Mouse (Mus musculus): ENCODE measurements at regions not wholly inside any gene's neighbourhood (a gene's known extent, or its start where the extent isn't known, plus 50 kb on each side); places are given as distances from the start of the nearest gene placed in this dataset.

- Histone ChIP-seq H3K9me3 (replicated peaks; ENCODE audit: low read length) (no peaks in the 10 kb centered on the region), H3K9ac (ENCODE audit: low read depth, low read length) (no peak overlapping the region), H3K4me3 (replicated peaks; ENCODE audit: low read depth, low read length) (no peak overlapping the region), H3K27me3 (ENCODE audit: insufficient read depth, low read length) (no peaks in the 10 kb centered on the region), H3K4me2 (ENCODE audit: low read length) (no peak overlapping the region), H3K4me1 (replicated peaks; ENCODE audit: insufficient read depth, low read length) (no peaks in the 10 kb centered on the region), H3K36me3 (ENCODE audit: insufficient read depth, low read length) (no peaks in the 10 kb centered on the region), H3K27ac (no peak overlapping the region)
- DNase-seq (ENCODE audit: low spot score) (peak; percentile 87), ATAC-seq (replicated peaks; ENCODE audit: low FRiP score, low read depth) (no peak)
- peak; percentile 75 for TF ChIP-seq CTCF (IDR thresholded peaks at IDR 0.05; ENCODE audit: low read depth)
- WGBS: 7% methylated on average over 1 of the region's 1 CpGs
These were observed 137.1 kb downstream of the Sh3bp4 start for GRCm38 (mm10) chr1:89207306-89207705.

- DNase-seq (ENCODE audit: low spot score) (no peak), ATAC-seq (replicated peaks; ENCODE audit: low FRiP score, low read depth) (no peak)
- no peaks in the 10 kb centered on the region for H3K36me3 ChIP-seq (ENCODE audit: insufficient read depth, low read length)
- no peak overlapping the region for H3K9ac ChIP-seq (ENCODE audit: low read depth, low read length)
- H3K4me3 ChIP-seq (replicated peaks; ENCODE audit: low read depth, low read length): no peak overlapping the region
- no peak for TF ChIP-seq CTCF (IDR thresholded peaks at IDR 0.05; ENCODE audit: low read depth)
- no peak overlapping the region for H3K4me2 ChIP-seq (ENCODE audit: low read length)
- H3K9me3 ChIP-seq (replicated peaks; ENCODE audit: low read length): no peaks in the 10 kb centered on the region
- H3K27ac ChIP-seq: no peak overlapping the region
- no peaks in the 10 kb centered on the region for H3K27me3 ChIP-seq (ENCODE audit: insufficient read depth, low read length)
- WGBS: 82% methylated on average over 6 of the region's 6 CpGs
- no peaks in the 10 kb centered on the region for H3K4me1 ChIP-seq (replicated peaks; ENCODE audit: insufficient read depth, low read length)
These were observed 140.9 kb downstream of the Sh3bp4 start for GRCm38 (mm10) chr1:89211116-89211515.

- TF ChIP-seq CTCF (IDR thresholded peaks at IDR 0.05; ENCODE audit: low read depth): no peak
- no peak overlapping the region for H3K4me2 ChIP-seq (ENCODE audit: low read length)
- no peak overlapping the region for H3K4me3 ChIP-seq (replicated peaks; ENCODE audit: low read depth, low read length)
- no peaks in the 10 kb centered on the region for H3K9me3 ChIP-seq (replicated peaks; ENCODE audit: low read length)
- ATAC-seq (replicated peaks; ENCODE audit: low FRiP score, low read depth): no peak
- H3K36me3 ChIP-seq (ENCODE audit: insufficient read depth, low read length): no peaks in the 10 kb centered on the region
- 70% methylated on average over 5 of the region's 5 CpGs for WGBS
- no peak overlapping the region for H3K9ac ChIP-seq (ENCODE audit: low read depth, low read length)
- no peaks in the 10 kb centered on the region for H3K27me3 ChIP-seq (ENCODE audit: insufficient read depth, low read length)
- H3K4me1 ChIP-seq (replicated peaks; ENCODE audit: insufficient read depth, low read length): no peaks in the 10 kb centered on the region
- DNase-seq (ENCODE audit: low spot score): no peak
- no peak overlapping the region for H3K27ac ChIP-seq
These were observed 158.2 kb downstream of the Sh3bp4 start for GRCm38 (mm10) chr1:89228426-89228825.

- Histone ChIP-seq H3K36me3 (ENCODE audit: insufficient read depth, low read length) (no peaks in the 10 kb centered on the region), H3K4me3 (replicated peaks; ENCODE audit: low read depth, low read length) (no peak overlapping the region), H3K27ac (no peak overlapping the region), H3K9me3 (replicated peaks; ENCODE audit: low read length) (no peaks in the 10 kb centered on the region), H3K4me1 (replicated peaks; ENCODE audit: insufficient read depth, low read length) (no peaks in the 10 kb centered on the region), H3K9ac (ENCODE audit: low read depth, low read length) (no peak overlapping the region), H3K27me3 (ENCODE audit: insufficient read depth, low read length) (no peaks in the 10 kb centered on the region), H3K4me2 (ENCODE audit: low read length) (no peak overlapping the region)
- TF ChIP-seq CTCF (IDR thresholded peaks at IDR 0.05; ENCODE audit: low read depth): no peak
- 80% methylated on average over 6 of the region's 6 CpGs for WGBS
- ATAC-seq (replicated peaks; ENCODE audit: low FRiP score, low read depth) (no peak), DNase-seq (ENCODE audit: low spot score) (no peak)
These were observed 161.5 kb downstream of the Sh3bp4 start for GRCm38 (mm10) chr1:89231756-89232155.

- H3K9ac ChIP-seq (ENCODE audit: low read depth, low read length): no peak overlapping the region
- H3K4me3 ChIP-seq (replicated peaks; ENCODE audit: low read depth, low read length): no peak overlapping the region
- ATAC-seq (replicated peaks; ENCODE audit: low FRiP score, low read depth) (no peak), DNase-seq (ENCODE audit: low spot score) (peak; percentile 24)
- TF ChIP-seq CTCF (IDR thresholded peaks at IDR 0.05; ENCODE audit: low read depth): peak; percentile 37; the same call in 1 of the 2 replicates
- H3K4me1 ChIP-seq (replicated peaks; ENCODE audit: insufficient read depth, low read length): no peaks in the 10 kb centered on the region
- H3K36me3 ChIP-seq (ENCODE audit: insufficient read depth, low read length): no peaks in the 10 kb centered on the region
- WGBS: 73% methylated on average over 5 of the region's 5 CpGs
- H3K9me3 ChIP-seq (replicated peaks; ENCODE audit: low read length): no peaks in the 10 kb centered on the region
- H3K4me2 ChIP-seq (ENCODE audit: low read length): no peak overlapping the region
- H3K27me3 ChIP-seq (ENCODE audit: insufficient read depth, low read length): no peaks in the 10 kb centered on the region
- no peak overlapping the region for H3K27ac ChIP-seq
These were observed 162.2 kb downstream of the Sh3bp4 start for GRCm38 (mm10) chr1:89232391-89232790.

- H3K4me3 ChIP-seq (replicated peaks; ENCODE audit: low read depth, low read length): no peak overlapping the region
These were observed 164.7 kb downstream of the Sh3bp4 start for GRCm38 (mm10) chr1:89234895-89235294.

GRCm38 (mm10) chr1:89235296-89235695 lies 165.1 kb downstream of the Sh3bp4 start:
- Histone ChIP-seq H3K9ac (ENCODE audit: low read depth, low read length) (no peak overlapping the region), H3K4me3 (replicated peaks; ENCODE audit: low read depth, low read length) (no peak overlapping the region), H3K4me2 (ENCODE audit: low read length) (no peak overlapping the region), H3K9me3 (replicated peaks; ENCODE audit: low read length) (no peaks in the 10 kb centered on the region), H3K27me3 (ENCODE audit: insufficient read depth, low read length) (no peaks in the 10 kb centered on the region), H3K36me3 (ENCODE audit: insufficient read depth, low read length) (no peaks in the 10 kb centered on the region), H3K27ac (no peak overlapping the region), H3K4me1 (replicated peaks; ENCODE audit: insufficient read depth, low read length) (no peaks in the 10 kb centered on the region)
- peak; percentile 77 for TF ChIP-seq CTCF (IDR thresholded peaks at IDR 0.05; ENCODE audit: low read depth)
- 36% methylated on average over 3 of the region's 3 CpGs for WGBS
- DNase-seq (ENCODE audit: low spot score) (peak; percentile 93), ATAC-seq (replicated peaks; ENCODE audit: low FRiP score, low read depth) (peak; percentile 36; the same call in 1 of the 2 replicates)

More at GRCm38 (mm10) chr1:89234895-89235294, 164.7 kb downstream of the Sh3bp4 start:
- Histone ChIP-seq H3K36me3 (ENCODE audit: insufficient read depth, low read length) (no peaks in the 10 kb centered on the region), H3K4me2 (ENCODE audit: low read length) (no peak overlapping the region), H3K9me3 (replicated peaks; ENCODE audit: low read length) (no peaks in the 10 kb centered on the region), H3K9ac (ENCODE audit: low read depth, low read length) (no peak overlapping the region), H3K27me3 (ENCODE audit: insufficient read depth, low read length) (no peaks in the 10 kb centered on the region), H3K4me1 (replicated peaks; ENCODE audit: insufficient read depth, low read length) (no peaks in the 10 kb centered on the region), H3K27ac (no peak overlapping the region)
- ATAC-seq (replicated peaks; ENCODE audit: low FRiP score, low read depth): peak; percentile 33
- DNase-seq (ENCODE audit: low spot score): peak; percentile 24
- no peak for TF ChIP-seq CTCF (IDR thresholded peaks at IDR 0.05; ENCODE audit: low read depth)
- 36% methylated on average over 8 of the region's 8 CpGs for WGBS

Data from kidney, postnatal 0 days (tissue).